Mouse (Mus musculus): Measurements from ENCODE around the gene Tmcc3.

DNA sequence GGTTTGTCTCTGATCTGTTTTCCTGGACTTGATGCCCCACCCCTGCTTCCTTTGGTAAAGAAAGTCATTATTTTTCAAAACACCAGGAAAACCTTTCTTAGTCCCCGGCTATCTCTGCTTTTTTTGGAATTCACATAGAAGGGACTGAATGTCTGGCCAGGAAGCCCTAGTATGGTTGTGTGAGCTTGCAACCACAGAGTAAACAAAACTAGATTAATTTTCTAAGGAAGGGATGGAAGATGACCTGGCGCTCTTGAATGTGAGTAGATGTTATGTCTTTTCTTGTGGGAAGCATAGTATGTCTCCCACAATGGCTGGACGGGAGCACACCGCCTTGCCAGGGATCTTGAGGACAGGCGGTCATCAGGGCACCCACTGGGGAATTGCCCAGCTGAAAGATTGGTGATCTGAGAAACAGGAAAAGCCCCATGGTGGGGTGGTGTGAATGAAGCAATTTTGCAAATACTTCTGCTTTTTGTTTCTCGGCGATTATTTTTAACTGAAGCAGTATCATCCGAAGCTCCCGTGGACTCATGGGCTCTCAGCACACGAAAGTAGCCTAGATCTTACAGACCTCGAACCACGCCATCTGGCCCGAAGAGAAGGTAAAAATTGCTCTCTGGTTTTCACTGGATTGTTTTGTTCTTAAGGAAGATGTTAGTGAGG is 44.9 kb downstream of the Tmcc3 start:
- TF ChIP-seq EP300 (IDR thresholded peaks at IDR 0.05; ENCODE audit: low read depth), result no peak
- no peak for TF ChIP-seq CTCF (IDR thresholded peaks at IDR 0.05; ENCODE audit: low read depth)

Measured in heart, postnatal 0 days (tissue).